10 mouse cellular contexts compared by ENCODE assay signal in genomic region chr17:66757025-66757511, GRCm38 (mm10).
DNase-seq lines count a peak whose midpoint lies in the region; ATAC-seq and TF ChIP-seq lines count a peak whose summit lies in the region.
"Had no signal": no experiment of that assay in that cellular context is flagged by ENCODE, and none has a peak within 500 bp of the region (broad histone marks: within the 10 kb centered on the region; RNA-seq: fewer than 3 reads in every experiment).

No protein-coding gene starts in this region.

- ATAC-seq in hindbrain, embryonic 11.5 days (ENCODE audit: low FRiP score), result no peak
- ATAC-seq in forebrain, embryonic 16.5 days, result peak; percentile 87
- no peak for ATAC-seq in liver, embryonic 14.5 days (ENCODE audit: insufficient read depth)

- H3K36me3 ChIP-seq in hindbrain, embryonic 11.5 days (ENCODE audit: control insufficient read depth, insufficient read depth, low read length), result no peaks in the 10 kb centered on the region
- H3K36me3 ChIP-seq in hindbrain, embryonic 10.5 days, result no peaks in the 10 kb centered on the region
- no peaks in the 10 kb centered on the region for H3K36me3 ChIP-seq in forebrain, embryonic 16.5 days (ENCODE audit: control insufficient read depth, insufficient read depth)
- H3K36me3 ChIP-seq in liver, embryonic 14.5 days (replicated peaks; ENCODE audit: control insufficient read depth, insufficient read depth, low read depth), result no peaks in the 10 kb centered on the region
- H3K36me3 ChIP-seq: G1E had no signal

- no peaks in the 10 kb centered on the region for H3K27me3 ChIP-seq in hindbrain, embryonic 11.5 days (ENCODE audit: control insufficient read depth, insufficient read depth, low read length)
- no peaks in the 10 kb centered on the region for H3K27me3 ChIP-seq in hindbrain, embryonic 10.5 days (ENCODE audit: insufficient read depth, poor library complexity, severe bottlenecking)
- no peaks in the 10 kb centered on the region for H3K27me3 ChIP-seq in forebrain, embryonic 16.5 days (replicated peaks; ENCODE audit: control insufficient read depth, insufficient read depth, low read length)
- no peaks in the 10 kb centered on the region for H3K27me3 ChIP-seq in liver, embryonic 14.5 days (ENCODE audit: control insufficient read depth, insufficient read depth, low read length)

- H3K4me1 ChIP-seq in hindbrain, embryonic 11.5 days (replicated peaks; ENCODE audit: control insufficient read depth, insufficient read depth, low read length), result no peaks in the 10 kb centered on the region; the same call in 1 of the 2 replicates
- H3K4me1 ChIP-seq in hindbrain, embryonic 10.5 days (replicated peaks), result peaks cover 29% of the 10 kb centered on the region
- peaks cover 24% of the 10 kb centered on the region for H3K4me1 ChIP-seq in forebrain, embryonic 16.5 days (replicated peaks; ENCODE audit: control insufficient read depth, insufficient read depth, low read length)
- H3K4me1 ChIP-seq in liver, embryonic 14.5 days (replicated peaks; ENCODE audit: control insufficient read depth in 2 of 2, insufficient read depth in 2 of 2, low read length in 1 of 2), result no peaks in the 10 kb centered on the region
- peaks cover 13% of the 10 kb centered on the region for H3K4me1 ChIP-seq in olfactory bulb, adult 2 months (ENCODE audit: control insufficient read depth, insufficient read depth, low read length)

- no peak for DNase-seq in hindbrain, embryonic 11.5 days (ENCODE audit: low spot score)
- no peak for DNase-seq in hindbrain, embryonic 10.5 days (ENCODE audit: low spot score)
- no peak for DNase-seq in liver, embryonic 14.5 days (ENCODE audit: low read depth in 3 of 3, low spot score in 3 of 3)
- no peak for DNase-seq in spleen, postnatal 36 days (ENCODE audit: low spot score in 2 of 2)
- no peak for DNase-seq in urinary bladder, adult 18-20 months (ENCODE audit: low spot score in 2 of 2)
- no peak for DNase-seq in kidney, adult 9 months
- DNase-seq: cerebellum, adult 18-20 months had no signal

- TF ChIP-seq CTCF in liver, embryonic 14.5 days (IDR thresholded peaks at IDR 0.05; ENCODE audit: low read depth), result no peak
- TF ChIP-seq CTCF in olfactory bulb, adult 2 months (IDR thresholded peaks at IDR 0.05; ENCODE audit: insufficient read depth, low read depth, low read length), result no peak

- TF ChIP-seq EP300 in liver, embryonic 14.5 days (IDR thresholded peaks at IDR 0.05; ENCODE audit: low read depth), result no peak

- WGBS in hindbrain, embryonic 11.5 days, result 61% methylated on average over 10 of the region's 10 CpGs
- WGBS in hindbrain, embryonic 10.5 days, result 67% methylated on average over 10 of the region's 10 CpGs
- WGBS in forebrain, embryonic 16.5 days, result 10% methylated on average over 10 of the region's 10 CpGs
- 53% methylated on average over 10 of the region's 10 CpGs for WGBS in liver, embryonic 14.5 days (ENCODE audit: insufficient replicate concordance)
- 20% methylated on average over 10 of the region's 10 CpGs for WGBS in olfactory bulb, adult 2 months

- no peak for TF ChIP-seq POLR2A in olfactory bulb, adult 2 months (IDR thresholded peaks at IDR 0.05; ENCODE audit: insufficient read depth, low read depth, low read length)

- H3K9ac ChIP-seq in hindbrain, embryonic 11.5 days (ENCODE audit: low read depth, low read length), result no peak overlapping the region
- no peak overlapping the region for H3K9ac ChIP-seq in forebrain, embryonic 16.5 days (replicated peaks; ENCODE audit: low read depth, low read length)
- H3K9ac ChIP-seq in liver, embryonic 14.5 days (replicated peaks), result no peak overlapping the region

- no peak overlapping the region for H3K4me3 ChIP-seq in hindbrain, embryonic 11.5 days (ENCODE audit: low read depth, low read length)
- no peak overlapping the region for H3K4me3 ChIP-seq in hindbrain, embryonic 10.5 days
- peak overlapping the region; percentile 25 for H3K4me3 ChIP-seq in forebrain, embryonic 16.5 days (replicated peaks; ENCODE audit: low read length)
- H3K4me3 ChIP-seq in liver, embryonic 14.5 days (ENCODE audit: insufficient read depth in 1 of 2, low read depth in 2 of 2, low read length in 2 of 2), result no peak overlapping the region
- H3K4me3 ChIP-seq in olfactory bulb, adult 2 months (ENCODE audit: insufficient read depth, low read depth, low read length), result no peak overlapping the region

- no peak overlapping the region for H3K4me2 ChIP-seq in hindbrain, embryonic 11.5 days (replicated peaks; ENCODE audit: low read depth, low read length)
- H3K4me2 ChIP-seq in forebrain, embryonic 16.5 days (ENCODE audit: low read length), result peak overlapping the region; percentile 51
- H3K4me2 ChIP-seq in liver, embryonic 14.5 days (ENCODE audit: low read depth), result peak overlapping the region; percentile 24; the same call in 1 of the 2 replicates

- H3K9me3 ChIP-seq in hindbrain, embryonic 11.5 days (ENCODE audit: control insufficient read depth, low read length), result no peaks in the 10 kb centered on the region
- no peaks in the 10 kb centered on the region for H3K9me3 ChIP-seq in hindbrain, embryonic 10.5 days
- H3K9me3 ChIP-seq in forebrain, embryonic 16.5 days (ENCODE audit: control insufficient read depth, low read length), result no peaks in the 10 kb centered on the region; the same call in 1 of the 2 replicates
- no peaks in the 10 kb centered on the region for H3K9me3 ChIP-seq in liver, embryonic 14.5 days (ENCODE audit: control insufficient read depth, low read length)

- H3K27ac ChIP-seq in hindbrain, embryonic 11.5 days (ENCODE audit: low read depth, low read length), result 0 out of 2 replicates have a peak overlapping the region, but pooled peaks have one; percentile 24
- no peak overlapping the region for H3K27ac ChIP-seq in hindbrain, embryonic 10.5 days
- H3K27ac ChIP-seq in forebrain, embryonic 16.5 days (ENCODE audit: low read length), result peak overlapping the region; percentile 24
- H3K27ac ChIP-seq in liver, embryonic 14.5 days, result no peak overlapping the region
- H3K27ac ChIP-seq in olfactory bulb, adult 2 months (ENCODE audit: insufficient read depth, low read depth, low read length), result peak overlapping the region; percentile 43

Comparison
In these comparisons a context has a peak if more than half of its experiments do, and no peak if none do; other contexts are left out.
1. H3K27ac ChIP-seq: peak in hindbrain, embryonic 11.5 days (single experiment), forebrain, embryonic 16.5 days (single experiment) and olfactory bulb, adult 2 months (single experiment); none in hindbrain, embryonic 10.5 days (single experiment) and liver, embryonic 14.5 days (single experiment).